Mouse (Mus musculus): ENCODE measurements around the gene Usp31. TPM values are rescaled to one million over a fixed set of nuclear protein-coding genes. Genes with fewer than 3 reads are reported as not detected.
A peak's percentile ranks its signal among the peaks of the same experiment; 100 is the strongest.

The Usp31 gene
- polyA plus RNA-seq, 1 experiment from 2014 or later = 1.7 TPM

GRCm38 (mm10) chr7:121660705-121661104, 46.3 kb downstream of the Usp31 start:
- no peak for DNase-seq (ENCODE audit: low spot score)

GRCm38 (mm10) chr7:121658866-121659265, 48.2 kb downstream of the Usp31 start:
- no peak for DNase-seq (ENCODE audit: low spot score)

- no peak for DNase-seq (ENCODE audit: low spot score)
These were observed 52.4 kb downstream of the Usp31 start for GRCm38 (mm10) chr7:121654675-121655074.

- no peak for DNase-seq (ENCODE audit: low spot score)
These were observed 54.4 kb downstream of the Usp31 start for GRCm38 (mm10) chr7:121652629-121653028.

- no peak for DNase-seq (ENCODE audit: low spot score)
These were observed 56.3 kb downstream of the Usp31 start for GRCm38 (mm10) chr7:121650724-121651123.

- peak; percentile 49 for DNase-seq (ENCODE audit: low spot score)
These were observed 65.9 kb downstream of the Usp31 start for GRCm38 (mm10) chr7:121640998-121641762.

- no peak for DNase-seq (ENCODE audit: low spot score)
These were observed 70.3 kb downstream of the Usp31 start for GRCm38 (mm10) chr7:121636732-121637131.

- no peak for DNase-seq (ENCODE audit: low spot score)
These were observed 72.8 kb downstream of the Usp31 start for GRCm38 (mm10) chr7:121634236-121634635.

- DNase-seq (ENCODE audit: low spot score) = no peak
These were observed 84.1 kb downstream of the Usp31 start for GRCm38 (mm10) chr7:121622835-121623420.

GRCm38 (mm10) chr7:121622433-121622832, 84.6 kb downstream of the Usp31 start:
- DNase-seq (ENCODE audit: low spot score) = no peak

- DNase-seq (ENCODE audit: low spot score) = no peak
These were observed 105.4 kb downstream of the Usp31 start for GRCm38 (mm10) chr7:121601697-121602096.

GRCm38 (mm10) chr7:121596401-121596800, 110.7 kb downstream of the Usp31 start:
- DNase-seq (ENCODE audit: low spot score) = no peak

- no peak for DNase-seq (ENCODE audit: low spot score)
These were observed 111.6 kb downstream of the Usp31 start for GRCm38 (mm10) chr7:121595496-121595895.

GRCm38 (mm10) chr7:121595085-121595484, 112.0 kb downstream of the Usp31 start:
- no peak for DNase-seq (ENCODE audit: low spot score)

GRCm38 (mm10) chr7:121594623-121595022, 112.4 kb downstream of the Usp31 start:
- DNase-seq (ENCODE audit: low spot score) = no peak

Other genes with a start within 250 kb of the Usp31 start
- gene Scnn1g, start 27.2 kb upstream of the Usp31 start, polyA plus RNA-seq (2015; fragmentation: Nextera tagmentation; extraction: Ambion mirVana) = 0.57 and 0.64 TPM in 2 replicates
- gene Scnn1b, start 157.8 kb upstream of the Usp31 start, polyA plus RNA-seq (2015; fragmentation: Nextera tagmentation; extraction: Ambion mirVana) = 0.30 and 0.46 TPM in 2 replicates

All from thymus, postnatal 0 days (tissue).